ENCODE assay signal across 33 mouse cellular contexts in genomic region chr11:74411943-74412342, GRCm38 (mm10). TPM values are rescaled to one million over a fixed set of nuclear protein-coding genes. Genes with fewer than 3 reads are reported as not detected.
"Had no signal": no experiment of that assay in that cellular context is flagged by ENCODE, and none has a peak within 500 bp of the region (broad histone marks: within the 10 kb centered on the region; RNA-seq: fewer than 3 reads in every experiment).

No protein-coding gene starts in this region.

- ATAC-seq: hindbrain, postnatal 0 days; intestine, embryonic 16.5 days had no signal

- H3K9ac ChIP-seq: heart, embryonic 13.5 days; heart, embryonic 15.5 days; hindbrain, embryonic 13.5 days; hindbrain, embryonic 15.5 days; kidney, embryonic 15.5 days; limb, embryonic 13.5 days; limb, embryonic 15.5 days; liver, embryonic 13.5 days had no signal

- H3K27ac ChIP-seq: heart, adult 2 months; heart, embryonic 13.5 days; heart, embryonic 15.5 days; hindbrain, embryonic 13.5 days; hindbrain, embryonic 15.5 days; hindbrain, postnatal 0 days; kidney, embryonic 15.5 days; kidney, postnatal 0 days; limb, embryonic 13.5 days; limb, embryonic 15.5 days; liver, embryonic 13.5 days had no signal

- H3K4me2 ChIP-seq: heart, embryonic 11.5 days; heart, embryonic 13.5 days; heart, embryonic 15.5 days; hindbrain, embryonic 13.5 days; hindbrain, embryonic 15.5 days; kidney, embryonic 15.5 days; limb, embryonic 13.5 days; limb, embryonic 15.5 days; liver, embryonic 13.5 days had no signal

- H3K9me3 ChIP-seq: heart, embryonic 13.5 days; heart, embryonic 15.5 days; hindbrain, embryonic 13.5 days; hindbrain, embryonic 15.5 days; kidney, embryonic 15.5 days; limb, embryonic 13.5 days; limb, embryonic 15.5 days; liver, embryonic 13.5 days had no signal

- H3K27me3 ChIP-seq: heart, embryonic 13.5 days; heart, embryonic 15.5 days; hindbrain, embryonic 13.5 days; hindbrain, embryonic 15.5 days; kidney, embryonic 15.5 days; limb, embryonic 13.5 days; limb, embryonic 15.5 days; liver, embryonic 13.5 days had no signal

- H3K36me3 ChIP-seq: heart, embryonic 15.5 days; kidney, embryonic 15.5 days; limb, embryonic 13.5 days; limb, embryonic 15.5 days; liver, embryonic 13.5 days had no signal

- H3K4me3 ChIP-seq: heart, adult 2 months; heart, embryonic 13.5 days; heart, embryonic 15.5 days; hindbrain, embryonic 13.5 days; hindbrain, embryonic 15.5 days; kidney, embryonic 15.5 days; limb, embryonic 13.5 days; limb, embryonic 15.5 days; liver, embryonic 13.5 days had no signal

- DNase-seq: gastrocnemius, postnatal 14 days; gastrocnemius, postnatal 36 days; heart, adult 11 months; heart, adult 2 months; heart, postnatal 14 days; heart, postnatal 36 days; kidney, adult 11 months; kidney, adult 2 months; kidney, adult 9 months; kidney, postnatal 14 days; kidney, postnatal 36 days; layer of hippocampus, adult 9-11 months; layer of hippocampus, postnatal 36 days; left cerebral cortex, postnatal 4 days; liver, embryonic 13.5 days had no signal

RNA-seq across cellular contexts. Expression of gene Olfr412, which starts 50.1 kb away (rescaled TPM):
- polyA plus RNA-seq: gonadal fat pad, adult 2 months; heart, adult 2 months; heart, embryonic 11.5 days; heart, embryonic 13.5 days; heart, embryonic 15.5 days; heart, postnatal 0 days; hindbrain, embryonic 11.5 days; hindbrain, embryonic 13.5 days; hindbrain, embryonic 15.5 days; hindbrain, postnatal 0 days; intestine, embryonic 14.5 days; intestine, embryonic 16.5 days; kidney, adult 2 months; kidney, embryonic 15.5 days; kidney, postnatal 0 days; large intestine, adult 2 months; limb, embryonic 11.5 days; limb, embryonic 13.5 days; limb, embryonic 15.5 days; liver, adult 2 months; liver, embryonic 13.5 days had no signal

RNA-seq across cellular contexts. Expression of gene Olfr411, which starts 59.5 kb away (rescaled TPM):
- polyA plus RNA-seq: gonadal fat pad, adult 2 months; heart, adult 2 months; heart, embryonic 11.5 days; heart, embryonic 13.5 days; heart, embryonic 15.5 days; heart, postnatal 0 days; hindbrain, embryonic 11.5 days; hindbrain, embryonic 13.5 days; hindbrain, embryonic 15.5 days; hindbrain, postnatal 0 days; intestine, embryonic 14.5 days; intestine, embryonic 16.5 days; kidney, adult 2 months; kidney, embryonic 15.5 days; kidney, postnatal 0 days; large intestine, adult 2 months; limb, embryonic 11.5 days; limb, embryonic 13.5 days; limb, embryonic 15.5 days; liver, adult 2 months; liver, embryonic 13.5 days had no signal
